Mouse (Mus musculus): ENCODE results near the gene Ear6. TPM values are rescaled to one million over a fixed set of nuclear protein-coding genes. Genes with fewer than 3 reads are reported as not detected.

The Ear6 gene
- polyA plus RNA-seq, 1 experiment from 2014 or later = not detected

DNA sequence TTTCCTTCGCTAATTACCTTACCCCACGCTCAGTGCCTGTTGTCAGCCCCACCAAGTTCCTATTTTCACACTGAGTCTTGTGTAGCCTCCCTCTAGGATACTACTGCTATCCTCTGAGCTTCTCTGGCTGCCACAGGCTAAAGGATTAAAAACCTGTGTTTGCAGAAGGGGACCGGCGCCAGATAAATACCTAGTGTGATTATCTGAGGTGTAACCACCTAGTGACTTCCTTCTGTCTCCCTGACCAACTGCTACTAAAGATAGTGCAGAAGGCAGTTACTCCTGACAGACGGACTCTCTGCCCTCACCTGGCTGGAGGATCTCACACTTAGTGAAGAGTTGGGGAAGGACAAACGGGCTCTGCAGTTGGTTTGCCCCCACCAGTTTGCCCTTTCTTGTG lies 42.5 kb downstream of the Ear6 start:
- 71% methylated on average over 6 of the region's 6 CpGs for WGBS
- ATAC-seq (ENCODE audit: insufficient number of reproducible peaks, insufficient read depth, low FRiP score, low TSS enrichment, low read depth) = no peak
- H3K27me3 ChIP-seq = no peaks in the 10 kb centered on the region
- H3K4me3 ChIP-seq = no peak overlapping the region
- H3K4me1 ChIP-seq = peaks cover 5% of the 10 kb centered on the region
- peaks cover 21% of the 10 kb centered on the region for H3K36me3 ChIP-seq
- H3K9ac ChIP-seq = no peak overlapping the region
- H3K9me3 ChIP-seq = no peaks in the 10 kb centered on the region
- H3K27ac ChIP-seq = no peak overlapping the region
- no peak overlapping the region for H3K4me2 ChIP-seq

DNA sequence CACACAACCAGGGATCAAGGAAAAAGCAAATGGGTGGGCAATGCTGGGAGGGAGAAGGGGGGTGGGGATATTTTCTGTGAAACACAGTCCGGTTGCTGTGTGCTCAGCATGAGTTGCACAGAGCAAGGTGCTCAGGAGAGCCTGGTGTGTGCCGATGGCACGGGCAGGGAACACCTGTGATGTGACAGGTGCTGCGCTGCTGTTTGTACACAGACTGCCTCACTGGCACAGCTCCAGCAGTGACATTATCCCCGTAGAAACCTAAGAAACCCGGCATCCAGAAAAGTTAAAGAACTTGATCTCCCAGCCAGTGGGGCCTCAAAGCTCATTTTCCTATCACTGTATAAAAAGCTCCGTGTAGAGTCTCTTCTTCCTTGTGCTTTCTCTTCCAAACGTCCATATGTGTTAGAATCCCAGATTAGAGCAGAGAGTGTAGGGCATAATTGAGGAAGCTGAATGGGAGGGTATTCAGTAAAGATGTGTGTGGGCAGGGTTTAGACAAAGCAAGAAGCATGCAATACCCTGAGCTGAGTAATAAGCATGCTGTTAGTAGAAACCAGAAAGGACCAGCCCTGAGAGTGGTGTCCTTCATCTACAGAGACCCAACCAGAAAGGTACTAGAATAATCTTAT lies 43.2 kb downstream of the Ear6 start:
- 0 out of 2 replicates have a peak overlapping the region, but pooled peaks have one; percentile 40 for H3K9ac ChIP-seq
- H3K4me1 ChIP-seq = peaks cover 5% of the 10 kb centered on the region
- no peaks in the 10 kb centered on the region for H3K27me3 ChIP-seq
- no peak overlapping the region for H3K27ac ChIP-seq
- no peak for ATAC-seq (ENCODE audit: insufficient number of reproducible peaks, insufficient read depth, low FRiP score, low TSS enrichment, low read depth)
- 56% methylated on average over 8 of the region's 8 CpGs for WGBS
- peaks cover 15% of the 10 kb centered on the region for H3K36me3 ChIP-seq
- H3K9me3 ChIP-seq = no peaks in the 10 kb centered on the region
- no peak overlapping the region for H3K4me2 ChIP-seq
- no peak overlapping the region for H3K4me3 ChIP-seq

DNA sequence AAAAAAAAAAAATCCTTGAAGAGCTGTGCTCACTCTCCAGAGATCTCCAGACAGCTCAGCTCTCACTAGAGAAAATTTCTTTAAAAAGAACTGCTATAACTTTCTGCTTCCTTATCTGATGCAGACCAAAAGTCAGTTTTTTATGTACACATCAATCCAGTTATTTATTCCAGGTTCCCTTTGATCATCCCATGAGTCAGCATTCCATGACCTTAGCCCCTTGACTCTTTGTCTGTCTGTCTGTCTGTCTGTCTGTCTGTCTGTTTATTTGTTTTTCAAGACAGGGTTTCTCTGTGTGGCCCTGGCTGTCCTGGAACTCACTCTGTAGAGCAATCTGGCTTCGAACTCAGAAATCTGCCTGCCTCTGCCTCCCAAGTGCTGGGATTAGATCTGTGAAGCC lies 45.9 kb downstream of the Ear6 start:
- no peak overlapping the region for H3K4me3 ChIP-seq
- peaks cover 6% of the 10 kb centered on the region; the same call in 1 of the 2 replicates for H3K36me3 ChIP-seq
- H3K27ac ChIP-seq = no peak overlapping the region
- 91% methylated on average over 1 of the region's 1 CpGs for WGBS
- no peak overlapping the region for H3K9ac ChIP-seq
- H3K4me1 ChIP-seq = no peaks in the 10 kb centered on the region
- no peak overlapping the region for H3K4me2 ChIP-seq
- H3K27me3 ChIP-seq = no peaks in the 10 kb centered on the region
- H3K9me3 ChIP-seq = no peaks in the 10 kb centered on the region
- ATAC-seq (ENCODE audit: insufficient number of reproducible peaks, insufficient read depth, low FRiP score, low TSS enrichment, low read depth) = no peak

DNA sequence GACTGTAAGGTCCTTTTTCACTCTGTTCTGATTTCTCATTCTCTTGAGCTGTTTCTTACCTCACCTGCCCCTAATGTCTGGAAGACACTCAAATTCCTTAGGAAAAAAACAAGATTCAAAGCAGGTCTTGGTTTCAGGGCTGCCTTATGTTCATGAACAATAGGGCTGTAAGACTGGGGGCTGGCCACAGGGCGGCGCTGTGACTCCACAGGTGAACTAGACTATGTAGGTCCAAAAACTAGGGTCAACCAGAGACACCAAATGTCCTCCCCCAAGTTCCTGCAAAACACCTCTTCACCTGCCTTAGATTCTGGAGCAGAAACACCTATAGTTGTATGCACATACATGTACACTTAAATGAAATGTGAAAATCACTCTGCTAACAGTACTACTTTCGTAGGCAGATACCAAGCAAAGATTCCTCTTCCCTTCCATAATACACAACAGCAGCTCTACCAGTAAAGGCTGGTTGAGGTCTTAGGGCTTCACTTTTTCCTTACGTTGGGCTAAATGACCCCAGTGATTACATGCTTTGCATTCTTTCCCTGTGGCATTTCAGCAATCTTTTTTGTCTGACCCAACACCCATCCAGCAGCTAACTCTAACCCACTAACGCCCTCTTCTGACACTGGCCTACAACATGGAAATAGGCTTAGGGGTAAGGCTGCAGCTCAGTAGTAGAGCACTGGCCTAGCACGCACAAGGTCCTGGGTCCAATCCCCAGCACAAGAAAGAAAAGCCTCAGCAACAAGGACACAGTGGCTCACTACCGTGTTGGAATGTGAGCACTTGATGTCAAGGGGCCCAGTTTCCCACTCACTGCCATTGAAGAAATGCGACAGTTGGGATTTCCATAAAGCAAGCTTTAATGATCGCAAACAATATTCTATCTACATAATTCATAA lies 49.6 kb downstream of the Ear6 start:
- 55% methylated on average over 9 of the region's 9 CpGs for WGBS
- Histone ChIP-seq H3K36me3 (peaks cover 16% of the 10 kb centered on the region; the same call in 1 of the 2 replicates), H3K4me2 (no peak overlapping the region), H3K27me3 (no peaks in the 10 kb centered on the region), H3K27ac (no peak overlapping the region), H3K4me3 (no peak overlapping the region), H3K9me3 (no peaks in the 10 kb centered on the region), H3K4me1 (no peaks in the 10 kb centered on the region), H3K9ac (no peak overlapping the region)
- ATAC-seq (ENCODE audit: insufficient number of reproducible peaks, insufficient read depth, low FRiP score, low TSS enrichment, low read depth) = no peak

DNA sequence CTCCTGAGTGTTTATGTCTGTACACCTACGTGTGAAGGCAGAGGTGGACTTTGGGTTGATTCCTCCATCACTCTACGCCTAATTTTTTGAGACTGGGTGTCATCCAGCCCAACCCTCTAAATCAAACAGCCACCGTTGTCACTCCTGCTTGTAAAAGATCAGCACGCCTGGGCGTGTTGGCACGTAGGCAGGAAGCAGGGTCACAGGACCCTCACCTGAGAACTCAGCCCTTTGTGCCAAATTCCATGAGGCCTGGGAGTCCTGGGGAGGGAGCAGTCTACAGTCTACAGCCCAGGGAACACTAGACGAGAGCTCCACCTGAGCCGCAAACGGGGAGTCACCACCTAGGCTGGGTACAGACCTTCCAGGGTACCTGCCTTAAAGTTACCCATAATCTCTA lies 50.3 kb downstream of the Ear6 start:
- ATAC-seq (ENCODE audit: insufficient number of reproducible peaks, insufficient read depth, low FRiP score, low TSS enrichment, low read depth) = no peak
- no peaks in the 10 kb centered on the region for H3K27me3 ChIP-seq
- H3K9me3 ChIP-seq = no peaks in the 10 kb centered on the region
- no peak overlapping the region for H3K9ac ChIP-seq
- H3K4me1 ChIP-seq = no peaks in the 10 kb centered on the region
- peaks cover 16% of the 10 kb centered on the region; the same call in 1 of the 2 replicates for H3K36me3 ChIP-seq
- 80% methylated on average over 9 of the region's 9 CpGs for WGBS
- H3K4me3 ChIP-seq = no peak overlapping the region
- no peak overlapping the region for H3K27ac ChIP-seq
- H3K4me2 ChIP-seq = no peak overlapping the region

Small RNA genes lying within 50 kb of the gene (microRNA-seq; reads per million reads assigned to microRNA genes)
- gene Gm27375 = not detected

Other genes with a start within 250 kb of the Ear6 start
- not detected in 2 replicates for gene Gm17078, start 242.4 kb upstream of the Ear6 start, polyA plus RNA-seq (2015; fragmentation: Nextera tagmentation; extraction: Ambion mirVana)
- gene Gm4181, start 218.0 kb upstream of the Ear6 start, polyA plus RNA-seq (2015; fragmentation: Nextera tagmentation; extraction: Ambion mirVana) = not detected in 2 replicates
- gene Gm17079, start 158.2 kb upstream of the Ear6 start, polyA plus RNA-seq (2015; fragmentation: Nextera tagmentation; extraction: Ambion mirVana) = not detected in 2 replicates
- gene Gm5800, start 136.5 kb upstream of the Ear6 start, polyA plus RNA-seq (2015; fragmentation: Nextera tagmentation; extraction: Ambion mirVana) = not detected in 2 replicates
- not detected in 2 replicates for gene Ang4, start 80.1 kb upstream of the Ear6 start, polyA plus RNA-seq (2015; fragmentation: Nextera tagmentation; extraction: Ambion mirVana)
- not detected in 2 replicates for gene AY358078, start 53.7 kb upstream of the Ear6 start, polyA plus RNA-seq (2015; fragmentation: Nextera tagmentation; extraction: Ambion mirVana)
- 51.3 and 54.2 TPM in 2 replicates for gene Mettl17, start 31.1 kb downstream of the Ear6 start, polyA plus RNA-seq (2015; fragmentation: Nextera tagmentation; extraction: Ambion mirVana)
- 3.5 and 3.7 TPM in 2 replicates for gene Slc39a2, start 39.2 kb downstream of the Ear6 start, polyA plus RNA-seq (2015; fragmentation: Nextera tagmentation; extraction: Ambion mirVana)
- 55.2 and 72.4 TPM in 2 replicates for gene Ndrg2, start 60.5 kb downstream of the Ear6 start, polyA plus RNA-seq (2015; fragmentation: Nextera tagmentation; extraction: Ambion mirVana)
- gene Tppp2, start 64.7 kb downstream of the Ear6 start, polyA plus RNA-seq (2015; fragmentation: Nextera tagmentation; extraction: Ambion mirVana) = not detected in 2 replicates
- not detected in 2 replicates for gene Rnase13, start 69.1 kb downstream of the Ear6 start, polyA plus RNA-seq (2015; fragmentation: Nextera tagmentation; extraction: Ambion mirVana)
- 165 and 167 TPM in 2 replicates for gene Arhgef40, start 131.0 kb downstream of the Ear6 start, polyA plus RNA-seq (2015; fragmentation: Nextera tagmentation; extraction: Ambion mirVana)
- gene Tmem253, start 162.0 kb downstream of the Ear6 start, polyA plus RNA-seq (2015; fragmentation: Nextera tagmentation; extraction: Ambion mirVana) = 0.44 and 1.1 TPM in 2 replicates
- 31.1 and 36.0 TPM in 2 replicates for gene Zfp219, start 167.0 kb downstream of the Ear6 start, polyA plus RNA-seq (2015; fragmentation: Nextera tagmentation; extraction: Ambion mirVana)
- not detected in 2 replicates for gene Olfr221, start 188.8 kb downstream of the Ear6 start, polyA plus RNA-seq (2015; fragmentation: Nextera tagmentation; extraction: Ambion mirVana)